Mouse (Mus musculus): ENCODE data around the gene Gm7137.

DNA sequence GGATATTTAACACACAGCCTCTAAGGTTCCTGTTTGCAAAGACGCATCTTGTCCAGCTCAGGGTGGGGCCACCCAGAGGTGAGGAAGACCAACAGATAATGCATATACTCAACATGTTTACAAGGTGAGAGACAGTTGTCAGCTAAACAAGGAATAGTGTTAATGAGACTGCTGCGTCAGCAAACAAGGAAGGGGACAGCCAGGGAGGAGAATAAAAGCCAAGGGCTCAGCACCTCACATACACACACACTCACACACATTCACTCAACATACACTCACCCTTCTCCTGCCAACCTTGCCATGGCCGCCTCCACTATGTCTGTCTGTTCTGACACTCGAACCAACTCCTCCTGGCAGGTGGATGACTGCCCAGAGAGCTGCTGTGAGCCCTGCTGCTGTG is 26.4 kb upstream of the Gm7137 start, which contains the start of gene Gm2696:
- TF ChIP-seq CTCF (IDR thresholded peaks at IDR 0.05; ENCODE audit: control insufficient read depth, insufficient read depth, insufficient read length), result no peak
- TF ChIP-seq MYOG (IDR thresholded peaks at IDR 0.05; ENCODE audit: control insufficient read depth, extremely low read depth, insufficient read length), result no peak
- no peak for TF ChIP-seq USF1 (IDR thresholded peaks at IDR 0.05; ENCODE audit: low read depth)
- TF ChIP-seq CEBPB (IDR thresholded peaks at IDR 0.05; ENCODE audit: low read depth), result no peak

Measured in C2C12 (cell line).